Mouse (Mus musculus) retina, postnatal 1 day (tissue): Measurements from ENCODE around the gene Anapc15-ps.

Experiments
- DNase-seq: peaks from one replicate; pipeline ENCODE4 v3.0.0-alpha.2; 2012

The Anapc15-ps gene

DNA sequence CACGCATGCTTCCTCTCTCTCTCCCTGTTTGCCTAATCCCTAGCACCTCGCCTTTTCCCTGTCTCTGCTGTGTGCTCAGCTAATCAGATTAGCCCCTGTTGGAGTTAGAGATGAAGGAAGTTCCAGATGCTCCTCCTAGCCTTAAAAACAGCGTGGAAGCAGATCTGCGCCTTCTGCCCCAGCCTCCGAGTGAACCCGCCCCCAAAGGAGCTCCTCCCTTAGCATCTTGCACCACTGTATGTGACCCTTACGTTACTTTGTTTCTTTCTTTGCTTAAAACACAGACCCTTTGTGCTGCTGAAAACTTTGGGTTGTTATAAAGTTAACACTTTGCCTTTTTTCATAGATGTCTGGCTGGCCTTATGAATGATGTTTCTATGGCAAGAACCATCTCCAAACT is 15.8 kb upstream of the Anapc15-ps start:
- DNase-seq = peak; percentile 35

GRCm38 (mm10) chr10:95687558-95688141 is 14.4 kb upstream of the Anapc15-ps start:
- DNase-seq = no peak

DNA sequence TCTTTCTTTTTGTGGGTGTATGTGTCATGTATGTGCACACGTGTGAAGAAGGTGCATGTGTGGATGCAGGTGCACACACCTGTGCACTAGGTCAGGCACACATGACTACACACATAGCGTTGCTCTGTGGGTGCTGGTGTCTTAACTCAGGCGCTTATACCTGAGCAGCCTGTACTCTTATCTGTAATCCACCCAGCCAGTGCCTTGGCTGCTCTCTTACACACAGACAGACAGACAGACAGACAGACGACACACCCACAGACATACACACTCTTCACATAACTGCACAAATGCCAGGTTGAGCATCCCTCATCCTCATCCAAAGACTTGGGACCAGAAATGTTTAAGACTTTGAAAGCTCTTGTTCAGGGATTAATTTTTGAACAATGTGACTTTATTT is 12.8 kb upstream of the Anapc15-ps start:
- no peak for DNase-seq

GRCm38 (mm10) chr10:95684782-95685555 is 11.7 kb upstream of the Anapc15-ps start:
- peak; percentile 61 for DNase-seq

GRCm38 (mm10) chr10:95684250-95684649 is 11.0 kb upstream of the Anapc15-ps start:
- no peak for DNase-seq

DNA sequence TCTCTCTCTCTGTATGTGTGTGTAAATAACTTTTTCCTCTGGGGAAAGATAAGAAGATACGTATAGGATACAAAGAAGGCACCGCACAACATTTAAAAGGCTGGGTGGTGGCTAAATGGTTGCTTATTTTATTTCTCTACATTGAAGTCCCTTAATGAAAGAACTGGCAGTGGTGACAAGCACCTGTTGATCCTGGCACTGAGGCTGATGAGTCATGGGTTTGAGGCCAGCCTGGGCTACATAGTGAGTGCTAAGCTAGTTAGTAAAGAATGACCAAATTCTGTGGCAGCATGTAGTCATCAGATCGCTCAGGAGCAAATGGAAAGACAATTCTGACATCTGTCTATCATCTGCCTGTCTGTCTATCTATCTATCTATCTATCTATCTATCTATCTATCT is 10.5 kb upstream of the Anapc15-ps start:
- DNase-seq = no peak

- no peak for DNase-seq
These were observed 9.7 kb upstream of the Anapc15-ps start for GRCm38 (mm10) chr10:95682964-95683363.

GRCm38 (mm10) chr10:95682091-95682740 is 9.0 kb upstream of the Anapc15-ps start:
- DNase-seq = no peak

- no peak for DNase-seq
These were observed 8.2 kb upstream of the Anapc15-ps start for GRCm38 (mm10) chr10:95681481-95681880.

GRCm38 (mm10) chr10:95681058-95681440 is 7.8 kb upstream of the Anapc15-ps start:
- DNase-seq = no peak

- DNase-seq = no peak
These were observed 7.2 kb upstream of the Anapc15-ps start for GRCm38 (mm10) chr10:95680153-95681057.

- DNase-seq = no peak
These were observed 5.9 kb upstream of the Anapc15-ps start for GRCm38 (mm10) chr10:95679131-95679530.

- DNase-seq = no peak
These were observed 5.4 kb upstream of the Anapc15-ps start for GRCm38 (mm10) chr10:95678661-95679060.

- DNase-seq = no peak
These were observed 5.0 kb upstream of the Anapc15-ps start for GRCm38 (mm10) chr10:95678241-95678640.

DNA sequence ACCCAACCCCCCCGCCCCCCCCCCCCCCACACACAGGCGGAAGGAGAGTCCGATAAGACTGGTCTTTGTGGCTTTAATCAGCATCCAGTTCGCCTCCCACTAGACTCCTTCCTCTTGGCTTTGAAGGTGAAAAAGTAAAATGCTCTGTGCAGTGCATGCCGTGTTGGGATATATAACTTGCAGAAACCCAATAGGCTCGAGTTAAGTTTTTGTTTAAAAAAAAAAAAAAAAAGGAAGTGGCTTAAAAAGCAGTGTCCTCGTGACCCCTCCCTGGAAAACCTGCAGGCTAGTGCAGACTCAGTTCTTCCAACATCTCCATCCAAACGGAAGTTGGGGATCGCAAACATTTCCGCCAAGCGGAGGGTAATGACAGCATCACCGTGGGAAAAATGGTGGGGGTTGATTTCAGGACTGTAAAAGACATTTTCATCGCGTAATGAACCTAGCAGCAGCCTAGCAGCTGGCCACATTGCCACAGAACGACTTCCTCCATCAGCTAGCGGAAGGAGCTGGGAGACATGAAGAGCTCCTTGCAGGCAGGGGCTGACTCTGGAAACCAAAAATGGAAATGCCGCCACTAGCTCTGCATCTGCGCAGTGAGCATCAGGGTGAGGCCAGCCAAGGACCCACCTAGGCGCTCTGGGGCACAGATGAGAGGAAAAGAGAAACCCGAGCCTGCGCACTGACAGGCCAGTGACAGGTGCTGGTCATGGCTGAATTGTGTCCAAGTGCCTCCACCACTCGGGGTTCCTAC is 4.3 kb upstream of the Anapc15-ps start:
- DNase-seq = no peak

DNA sequence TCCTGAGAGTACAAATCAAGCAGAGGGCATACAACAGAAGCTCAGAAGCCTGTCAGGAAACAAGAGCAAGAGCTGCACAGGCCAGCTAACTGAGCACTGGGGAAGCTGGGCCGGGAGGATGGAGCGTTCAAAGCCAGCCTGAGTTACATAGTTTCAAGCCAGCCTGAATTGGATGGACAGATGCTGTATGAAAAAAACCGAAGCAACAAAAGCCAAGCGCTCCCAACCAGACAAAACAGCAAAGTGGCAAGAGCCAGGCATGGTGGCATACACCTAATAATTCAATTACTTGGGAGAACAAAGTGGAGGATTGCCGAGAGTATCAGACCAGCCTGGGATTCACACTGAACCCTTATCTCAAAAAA is 3.7 kb upstream of the Anapc15-ps start:
- DNase-seq = no peak

- DNase-seq = no peak
These were observed 3.1 kb upstream of the Anapc15-ps start for GRCm38 (mm10) chr10:95676387-95676786.

DNA sequence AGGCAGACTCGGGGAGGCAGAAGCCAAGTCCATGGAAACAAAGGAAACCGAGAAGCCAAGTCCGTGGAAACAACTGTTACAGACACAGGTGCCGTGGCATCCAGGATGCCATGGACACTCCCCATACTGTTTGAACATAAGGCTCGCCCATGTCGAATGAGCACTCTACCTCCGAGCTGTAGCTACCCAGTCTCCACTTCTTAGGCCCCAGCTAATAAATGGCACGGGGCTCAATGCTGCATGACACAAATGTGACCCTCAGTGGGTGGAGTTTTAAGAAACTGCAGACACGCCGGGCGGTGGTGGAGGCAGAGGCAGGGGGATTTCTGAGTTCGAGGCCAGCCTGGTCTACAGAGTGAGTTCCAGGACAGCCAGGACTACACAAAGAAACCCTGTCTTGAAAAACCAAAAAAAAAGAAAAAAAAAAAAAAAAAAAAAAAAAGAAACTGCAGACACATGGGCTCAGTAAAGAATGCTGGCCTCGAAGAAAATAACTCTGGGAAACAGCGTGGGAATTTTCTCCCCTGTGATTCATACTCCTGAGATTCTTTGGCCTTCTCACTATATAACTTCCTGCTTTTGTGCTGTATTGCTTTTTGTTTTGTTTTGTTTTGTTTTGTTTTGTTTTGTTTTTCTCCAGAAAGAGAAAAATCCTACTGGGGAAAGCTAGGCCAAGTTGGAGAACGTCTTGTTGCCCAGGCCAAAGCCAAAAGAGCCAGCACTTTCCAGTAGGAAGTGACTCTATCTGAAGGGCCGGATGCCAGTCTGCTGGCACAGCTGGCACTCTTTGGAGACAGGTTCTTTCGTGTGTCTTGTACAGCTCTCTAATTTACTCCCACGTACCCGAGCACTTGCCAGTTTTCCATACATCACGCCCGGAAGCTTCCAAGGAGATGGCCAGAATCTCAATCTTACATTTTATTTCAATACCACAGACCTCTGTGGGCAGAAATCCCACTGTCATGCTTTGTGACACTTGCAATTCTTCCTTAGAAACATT is 2.2 kb downstream of the Anapc15-ps start:
- DNase-seq = no peak

DNA sequence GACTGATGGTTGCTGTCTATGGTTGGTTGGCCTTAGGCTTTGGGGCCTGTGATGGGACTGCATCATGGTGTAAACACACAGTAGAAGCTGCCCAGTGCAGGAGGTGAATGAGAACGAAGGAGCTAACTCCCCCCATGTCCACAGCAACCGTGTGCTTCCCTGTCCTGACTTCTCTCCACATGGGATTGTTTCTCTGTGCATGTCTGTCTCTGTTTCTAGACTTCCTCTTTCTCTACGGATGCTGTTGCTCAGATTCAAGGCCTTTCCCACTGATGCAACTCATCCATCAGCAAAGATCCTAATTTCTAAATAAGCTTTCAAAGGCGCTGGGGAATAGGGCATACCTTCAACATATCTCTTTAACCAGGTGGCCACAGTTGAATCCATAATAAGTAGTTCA is 3.4 kb downstream of the Anapc15-ps start:
- no peak for DNase-seq

DNA sequence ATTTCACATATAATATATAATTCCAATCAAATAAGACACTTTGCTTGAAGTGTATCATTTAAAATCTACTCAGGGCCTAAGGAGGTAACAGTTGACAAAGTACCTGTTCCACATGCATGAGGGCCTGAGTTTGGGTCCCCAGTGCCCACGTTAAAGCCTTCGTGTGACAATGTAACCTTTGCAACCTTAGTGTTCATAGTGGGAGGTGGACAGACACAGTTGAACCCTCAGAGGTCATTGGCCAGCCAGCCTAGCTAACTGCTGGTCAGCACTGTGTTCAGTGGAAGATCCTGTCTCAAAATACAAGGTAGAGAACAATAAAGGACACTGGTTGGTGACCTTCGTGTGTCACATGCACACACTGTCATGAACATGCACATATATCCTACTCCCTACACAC is 4.2 kb downstream of the Anapc15-ps start:
- DNase-seq = no peak

GRCm38 (mm10) chr10:95667371-95668030 is 5.8 kb downstream of the Anapc15-ps start:
- no peak for DNase-seq
